Mouse (Mus musculus): ENCODE measurements at regions not wholly inside any gene's neighbourhood (a gene's known extent, or its start where the extent isn't known, plus 50 kb on each side); places are given as distances from the start of the nearest gene placed in this dataset.

- no peak overlapping the region for H3K4me2 ChIP-seq (replicated peaks; ENCODE audit: low read depth, low read length)
- H3K36me3 ChIP-seq (ENCODE audit: control insufficient read depth, insufficient read depth, low read length), result no peaks in the 10 kb centered on the region
- no peaks in the 10 kb centered on the region for H3K4me1 ChIP-seq (replicated peaks; ENCODE audit: control insufficient read depth, insufficient read depth, low read length)
- 91% methylated on average over 4 of the region's 4 CpGs for WGBS
- no peak overlapping the region for H3K9ac ChIP-seq (ENCODE audit: low read depth, low read length)
- DNase-seq (ENCODE audit: low spot score), result no peak
- no peaks in the 10 kb centered on the region for H3K27me3 ChIP-seq (ENCODE audit: control insufficient read depth, insufficient read depth, low read length)
- H3K9me3 ChIP-seq (ENCODE audit: control insufficient read depth, low read length), result no peaks in the 10 kb centered on the region
- ATAC-seq (ENCODE audit: low FRiP score), result no peak
- H3K4me3 ChIP-seq (ENCODE audit: low read depth, low read length), result no peak overlapping the region
- no peak overlapping the region for H3K27ac ChIP-seq (ENCODE audit: low read depth, low read length)
Observed at GRCm38 (mm10) chr15:44948626-44949025, 4814.5 kb downstream of the 9330182O14Rik start.

GRCm38 (mm10) chr15:44950952-44951642, 4816.9 kb downstream of the 9330182O14Rik start:
- Histone ChIP-seq H3K27ac (ENCODE audit: low read depth, low read length) (no peak overlapping the region), H3K27me3 (ENCODE audit: control insufficient read depth, insufficient read depth, low read length) (no peaks in the 10 kb centered on the region), H3K36me3 (ENCODE audit: control insufficient read depth, insufficient read depth, low read length) (no peaks in the 10 kb centered on the region), H3K9ac (ENCODE audit: low read depth, low read length) (no peak overlapping the region), H3K4me1 (replicated peaks; ENCODE audit: control insufficient read depth, insufficient read depth, low read length) (no peaks in the 10 kb centered on the region), H3K4me3 (ENCODE audit: low read depth, low read length) (no peak overlapping the region), H3K4me2 (replicated peaks; ENCODE audit: low read depth, low read length) (no peak overlapping the region), H3K9me3 (ENCODE audit: control insufficient read depth, low read length) (no peaks in the 10 kb centered on the region)
- ATAC-seq (ENCODE audit: low FRiP score), result no peak
- no peak for DNase-seq (ENCODE audit: low spot score)
- WGBS, result 89% methylated on average over 7 of the region's 7 CpGs

Measured in hindbrain, embryonic 11.5 days (tissue).